8 mouse cellular contexts compared by ENCODE assay signal in genomic region chr7:3703148-3703878, GRCm38 (mm10). TPM values are rescaled to one million over a fixed set of nuclear protein-coding genes. Genes with fewer than 3 reads are reported as not detected.
DNase-seq lines count a peak whose midpoint lies in the region; ATAC-seq and TF ChIP-seq lines count a peak whose summit lies in the region.

No protein-coding gene starts in this region.

- H3K4me3 ChIP-seq in heart, embryonic 15.5 days, result peak overlapping the region; percentile 79
- peak overlapping the region; percentile 38 for H3K4me3 ChIP-seq in ES-Bruce4 (ENCODE audit: low read depth, low read length)
- H3K4me3 ChIP-seq in forebrain, postnatal 0 days (ENCODE audit: low read depth, low read length), result peak overlapping the region; percentile 64
- peak overlapping the region; percentile 88 for H3K4me3 ChIP-seq in midbrain, embryonic 10.5 days

- no peaks in the 10 kb centered on the region for H3K27me3 ChIP-seq in heart, embryonic 15.5 days
- H3K27me3 ChIP-seq in ES-Bruce4 (ENCODE audit: control insufficient read depth, insufficient read depth, low read length, poor library complexity, severe bottlenecking), result no peaks in the 10 kb centered on the region
- H3K27me3 ChIP-seq in forebrain, postnatal 0 days (ENCODE audit: insufficient read depth, low read length), result no peaks in the 10 kb centered on the region
- H3K27me3 ChIP-seq in midbrain, embryonic 10.5 days (ENCODE audit: low read depth, poor library complexity, severe bottlenecking), result no peaks in the 10 kb centered on the region

- H3K4me1 ChIP-seq in heart, embryonic 15.5 days (replicated peaks), result peaks cover 18% of the 10 kb centered on the region
- H3K4me1 ChIP-seq in ES-Bruce4 (ENCODE audit: control insufficient read depth, insufficient read depth, low read length), result no peaks in the 10 kb centered on the region
- peaks cover 16% of the 10 kb centered on the region for H3K4me1 ChIP-seq in forebrain, postnatal 0 days (ENCODE audit: insufficient read depth)
- H3K4me1 ChIP-seq in midbrain, embryonic 10.5 days, result peaks cover 28% of the 10 kb centered on the region

- no peak for TF ChIP-seq EP300 in ES-Bruce4 (IDR thresholded peaks at IDR 0.05; ENCODE audit: insufficient read depth, low read depth, low read length)

- 18% methylated on average over 6 of the region's 6 CpGs for WGBS in heart, embryonic 15.5 days
- WGBS in forebrain, postnatal 0 days, result 22% methylated on average over 6 of the region's 6 CpGs
- WGBS in midbrain, embryonic 10.5 days, result 22% methylated on average over 6 of the region's 6 CpGs

- DNase-seq in heart, postnatal 36 days, result no peak
- DNase-seq in forebrain, postnatal 0 days, result no peak
- no peak for DNase-seq in midbrain, embryonic 10.5 days (ENCODE audit: low spot score)
- no peak for DNase-seq in cerebellum, adult 11-12 months
- DNase-seq in right cerebral cortex, postnatal 25 days, result no peak
- DNase-seq in cerebellum, adult 9-11 months, result no peak

- H3K4me2 ChIP-seq in heart, embryonic 15.5 days, result peak overlapping the region; percentile 79
- peak overlapping the region; percentile 70 for H3K4me2 ChIP-seq in forebrain, postnatal 0 days (ENCODE audit: low read depth)

- peak; percentile 25; the same call in 1 of the 2 replicates for ATAC-seq in heart, embryonic 15.5 days (replicated peaks; ENCODE audit: insufficient number of reproducible peaks, insufficient read depth, low FRiP score, low read depth)
- peak; percentile 42 for ATAC-seq in forebrain, postnatal 0 days

- intact Hi-C loops in heart, postnatal 36 days (cut with DNase I), result no loop called here

- peak overlapping the region; percentile 91 for H3K27ac ChIP-seq in heart, embryonic 15.5 days
- H3K27ac ChIP-seq in ES-Bruce4 (ENCODE audit: insufficient read depth, low read length), result peak overlapping the region; percentile 52; the same call in 1 of the 2 replicates
- H3K27ac ChIP-seq in forebrain, postnatal 0 days (ENCODE audit: low read depth, low read length), result peak overlapping the region; percentile 95
- H3K27ac ChIP-seq in midbrain, embryonic 10.5 days (replicated peaks), result peak overlapping the region; percentile 96

- H3K36me3 ChIP-seq in heart, embryonic 15.5 days, result peaks cover 46% of the 10 kb centered on the region
- peaks cover 52% of the 10 kb centered on the region for H3K36me3 ChIP-seq in ES-Bruce4 (ENCODE audit: control insufficient read depth, insufficient read depth, low read length, poor library complexity, severe bottlenecking)
- H3K36me3 ChIP-seq in forebrain, postnatal 0 days (ENCODE audit: insufficient read depth), result peaks cover 45% of the 10 kb centered on the region
- peaks cover 74% of the 10 kb centered on the region for H3K36me3 ChIP-seq in midbrain, embryonic 10.5 days

- TF ChIP-seq CTCF in ES-Bruce4 (IDR thresholded peaks at IDR 0.05; ENCODE audit: low read depth, low read length), result no peak
- no peak for TF ChIP-seq CTCF in forebrain, postnatal 0 days (IDR thresholded peaks at IDR 0.05; ENCODE audit: low read depth)

- H3K9ac ChIP-seq in heart, embryonic 15.5 days, result no peak overlapping the region; the same call in 1 of the 2 replicates
- peak overlapping the region; percentile 59 for H3K9ac ChIP-seq in ES-Bruce4 (ENCODE audit: low read depth, poor library complexity, severe bottlenecking)
- peak overlapping the region; percentile 72 for H3K9ac ChIP-seq in forebrain, postnatal 0 days

- H3K9me3 ChIP-seq in heart, embryonic 15.5 days (replicated peaks), result no peaks in the 10 kb centered on the region
- no peaks in the 10 kb centered on the region for H3K9me3 ChIP-seq in ES-Bruce4 (replicated peaks; ENCODE audit: control insufficient read depth, insufficient read depth, low read length, poor library complexity, severe bottlenecking)
- no peaks in the 10 kb centered on the region for H3K9me3 ChIP-seq in forebrain, postnatal 0 days (ENCODE audit: low read length)
- H3K9me3 ChIP-seq in midbrain, embryonic 10.5 days (replicated peaks), result no peaks in the 10 kb centered on the region

- no peak for TF ChIP-seq POLR2A in ES-Bruce4 (IDR thresholded peaks at IDR 0.05; ENCODE audit: insufficient read depth, low read length)

RNA-seq across cellular contexts. Expression of gene Rps9, which starts 0.5 kb away (rescaled TPM):
- 826 and 843 TPM in 2 replicates for polyA plus RNA-seq in heart, embryonic 15.5 days (2015; fragmentation: Nextera tagmentation; extraction: Ambion mirVana)
- total RNA-seq in heart, postnatal 36 days (2021), result 100 to 1,000 TPM; 621 to 660 TPM
- polyA plus RNA-seq in ES-Bruce4 (2011; ENCODE audit: insufficient read depth, insufficient read length, low read depth, missing spikeins), result 1,660 and 1,729 TPM in 2 replicates
- total RNA-seq in forebrain, postnatal 0 days (2014; rRNA removed), result 1,013 and 1,830 TPM in 2 replicates
- 807 and 937 TPM in 2 replicates for polyA plus RNA-seq in forebrain, postnatal 0 days (2015; fragmentation: Nextera tagmentation; extraction: Ambion mirVana)
- polyA plus RNA-seq in midbrain, embryonic 10.5 days (2016; fragmentation: Nextera tagmentation; extraction: Ambion mirVana), result 1,174 and 1,339 TPM in 2 replicates

RNA-seq across cellular contexts. Expression of gene Mboat7, which starts 10.0 kb away (rescaled TPM):
- polyA plus RNA-seq in heart, embryonic 15.5 days (2015; fragmentation: Nextera tagmentation; extraction: Ambion mirVana), result 30.1 and 44.1 TPM in 2 replicates
- total RNA-seq in heart, postnatal 36 days (2021), result 10 to 100 TPM; 18.7 to 22.1 TPM
- 44.6 and 48.3 TPM in 2 replicates for polyA plus RNA-seq in ES-Bruce4 (2011; ENCODE audit: insufficient read depth, insufficient read length, low read depth, missing spikeins)
- 112 and 165 TPM in 2 replicates for total RNA-seq in forebrain, postnatal 0 days (2014; rRNA removed)
- polyA plus RNA-seq in forebrain, postnatal 0 days (2015; fragmentation: Nextera tagmentation; extraction: Ambion mirVana), result 81.8 and 107 TPM in 2 replicates
- polyA plus RNA-seq in midbrain, embryonic 10.5 days (2016; fragmentation: Nextera tagmentation; extraction: Ambion mirVana), result 30.6 and 32.5 TPM in 2 replicates

RNA-seq across cellular contexts. Expression of gene Tsen34, which starts 10.7 kb away (rescaled TPM):
- polyA plus RNA-seq in heart, embryonic 15.5 days (2015; fragmentation: Nextera tagmentation; extraction: Ambion mirVana), result 198 and 226 TPM in 2 replicates
- 10 to 100 TPM; 73.9 to 77.4 TPM for total RNA-seq in heart, postnatal 36 days (2021)
- polyA plus RNA-seq in ES-Bruce4 (2011; ENCODE audit: insufficient read depth, insufficient read length, low read depth, missing spikeins), result 60.6 and 64.6 TPM in 2 replicates
- total RNA-seq in forebrain, postnatal 0 days (2014; rRNA removed), result 291 and 292 TPM in 2 replicates
- polyA plus RNA-seq in forebrain, postnatal 0 days (2015; fragmentation: Nextera tagmentation; extraction: Ambion mirVana), result 259 and 282 TPM in 2 replicates
- polyA plus RNA-seq in midbrain, embryonic 10.5 days (2016; fragmentation: Nextera tagmentation; extraction: Ambion mirVana), result 251 and 266 TPM in 2 replicates

RNA-seq across cellular contexts. Expression of gene Pirb, which starts 16.9 kb away (rescaled TPM):
- 0.86 and 1.2 TPM in 2 replicates for polyA plus RNA-seq in heart, embryonic 15.5 days (2015; fragmentation: Nextera tagmentation; extraction: Ambion mirVana)
- total RNA-seq in heart, postnatal 36 days (2021), result 1 to 10 TPM; 1.7 to 2.6 TPM
- not detected in 2 replicates for polyA plus RNA-seq in ES-Bruce4 (2011; ENCODE audit: insufficient read depth, insufficient read length, low read depth, missing spikeins)
- total RNA-seq in forebrain, postnatal 0 days (2014; rRNA removed), result 0.48 and 0.54 TPM in 2 replicates
- 0.24 and 0.25 TPM in 2 replicates for polyA plus RNA-seq in forebrain, postnatal 0 days (2015; fragmentation: Nextera tagmentation; extraction: Ambion mirVana)
- polyA plus RNA-seq in midbrain, embryonic 10.5 days (2016; fragmentation: Nextera tagmentation; extraction: Ambion mirVana), result 0.12 and 0.25 TPM in 2 replicates

RNA-seq across cellular contexts. Expression of gene Tmc4, which starts 26.0 kb away (rescaled TPM):
- polyA plus RNA-seq in heart, embryonic 15.5 days (2015; fragmentation: Nextera tagmentation; extraction: Ambion mirVana), result 4.1 and 7.8 TPM in 2 replicates
- total RNA-seq in heart, postnatal 36 days (2021), result 1 to 10 TPM in 1 of 2 experiments, under 1 TPM in 1; 0.54 to 1.2 TPM
- 15.9 and 16.4 TPM in 2 replicates for polyA plus RNA-seq in ES-Bruce4 (2011; ENCODE audit: insufficient read depth, insufficient read length, low read depth, missing spikeins)
- total RNA-seq in forebrain, postnatal 0 days (2014; rRNA removed), result 3.1 and 3.5 TPM in 2 replicates
- polyA plus RNA-seq in forebrain, postnatal 0 days (2015; fragmentation: Nextera tagmentation; extraction: Ambion mirVana), result 0.93 and 2.0 TPM in 2 replicates
- 3.1 TPM in 2 replicates for polyA plus RNA-seq in midbrain, embryonic 10.5 days (2016; fragmentation: Nextera tagmentation; extraction: Ambion mirVana)

Comparison
In these comparisons a context has a peak if more than half of its experiments do, and no peak if none do; other contexts are left out.
1. H3K4me3 ChIP-seq: peak in every context shown above with its lines; median percentile 88 in midbrain, embryonic 10.5 days; 79 in heart, embryonic 15.5 days; 64 in forebrain, postnatal 0 days; 38 in ES-Bruce4.